Mouse (Mus musculus): ENCODE results near the gene Gngt2. TPM values are rescaled to one million over a fixed set of nuclear protein-coding genes. Genes with fewer than 3 reads are reported as not detected.

Gngt2 gene
- total and polyA plus RNA-seq, 2 experiments from 2014 or later: 26.8 to 38.7 TPM

DNA sequence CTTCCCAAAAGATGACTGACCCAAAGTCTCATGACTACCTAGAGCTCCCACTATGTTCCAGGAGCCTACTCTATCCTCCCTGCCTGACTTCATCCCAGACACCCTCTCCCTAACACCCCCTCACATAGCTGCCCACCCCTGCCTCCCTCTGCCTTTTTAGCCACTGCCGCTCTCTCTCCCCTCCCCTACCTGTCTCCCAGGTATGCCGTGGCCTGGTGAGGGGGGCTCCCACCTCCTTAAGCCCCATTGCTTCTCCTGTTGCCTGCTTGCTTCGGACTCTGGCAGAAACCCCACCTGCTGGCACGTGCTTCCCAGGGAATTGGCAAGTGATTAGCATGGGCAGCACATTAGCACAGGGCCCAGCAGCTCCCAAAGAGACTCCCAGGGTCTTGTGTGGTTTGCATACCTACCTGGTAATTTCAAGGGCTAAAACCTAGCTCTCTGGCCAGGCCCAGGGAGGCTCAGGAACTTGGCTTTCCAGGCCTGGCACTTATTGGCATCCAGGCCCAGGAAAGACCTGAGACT lies 7.4 kb upstream of the Gngt2 start:
- DNase-seq (ENCODE audit: low spot score) (no peak), ATAC-seq (ENCODE audit: insufficient read depth, low read depth) (no peak)
- peaks cover 38% of the 10 kb centered on the region for H3K27me3 ChIP-seq (ENCODE audit: control insufficient read depth, insufficient read depth, low read length)
- TF ChIP-seq EP300 (IDR thresholded peaks at IDR 0.05; ENCODE audit: low read depth): no peak
- TF ChIP-seq CTCF (IDR thresholded peaks at IDR 0.05; ENCODE audit: low read depth): no peak
- H3K9ac ChIP-seq (replicated peaks; ENCODE audit: low read depth, low read length): no peak overlapping the region
- no peaks in the 10 kb centered on the region for H3K9me3 ChIP-seq (replicated peaks; ENCODE audit: control insufficient read depth, low read length)
- peaks cover 15% of the 10 kb centered on the region for H3K4me1 ChIP-seq (ENCODE audit: control insufficient read depth, insufficient read depth)
- peaks cover 21% of the 10 kb centered on the region for H3K36me3 ChIP-seq (replicated peaks; ENCODE audit: control insufficient read depth, insufficient read depth, low read length)
- H3K4me2 ChIP-seq (ENCODE audit: low read depth, low read length): no peak overlapping the region
- no peak overlapping the region for H3K4me3 ChIP-seq (ENCODE audit: low read depth, low read length)
- 61% methylated on average over 4 of the region's 4 CpGs for WGBS
- H3K27ac ChIP-seq (ENCODE audit: low read depth): no peak overlapping the region

DNA sequence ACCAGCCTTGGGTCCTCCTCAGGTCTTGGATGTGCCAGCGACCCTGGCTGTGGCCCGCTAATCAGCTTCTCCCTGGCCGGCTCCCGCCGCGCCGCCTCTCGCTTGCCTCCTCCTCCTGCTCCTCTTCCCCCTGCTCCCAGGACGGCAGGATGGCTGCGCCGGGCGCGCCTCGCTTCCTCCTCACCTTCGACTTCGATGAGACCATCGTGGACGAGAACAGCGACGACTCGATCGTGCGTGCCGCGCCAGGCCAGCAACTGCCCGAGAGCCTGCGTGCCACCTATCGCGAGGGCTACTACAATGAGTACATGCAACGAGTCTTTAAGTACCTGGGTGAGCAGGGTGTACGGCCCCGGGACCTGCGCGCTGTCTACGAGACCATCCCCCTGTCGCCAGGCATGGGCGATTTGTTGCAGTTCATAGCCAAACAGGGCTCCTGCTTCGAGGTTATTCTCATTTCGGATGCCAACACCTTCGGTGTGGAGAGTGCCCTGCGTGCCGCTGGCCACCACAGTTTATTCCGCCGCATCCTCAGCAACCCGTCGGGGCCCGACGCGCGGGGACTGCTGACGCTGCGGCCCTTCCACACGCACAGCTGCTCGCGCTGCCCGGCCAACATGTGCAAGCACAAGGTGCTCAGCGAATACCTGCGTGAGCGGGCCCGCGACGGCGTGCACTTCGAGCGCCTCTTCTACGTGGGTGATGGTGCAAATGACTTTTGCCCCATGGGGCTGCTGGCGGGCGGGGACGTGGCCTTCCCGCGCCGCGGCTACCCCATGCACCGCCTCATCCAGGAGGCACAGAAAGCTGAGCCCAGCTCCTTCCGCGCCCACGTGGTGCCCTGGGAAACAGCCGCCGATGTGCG lies 6.4 kb upstream of the Gngt2 start:
- DNase-seq (ENCODE audit: low spot score) (no peak), ATAC-seq (ENCODE audit: insufficient read depth, low read depth) (no peak)
- Histone ChIP-seq H3K9ac (replicated peaks; ENCODE audit: low read depth, low read length) (no peak overlapping the region), H3K27me3 (ENCODE audit: control insufficient read depth, insufficient read depth, low read length) (peaks cover 38% of the 10 kb centered on the region), H3K36me3 (replicated peaks; ENCODE audit: control insufficient read depth, insufficient read depth, low read length) (peaks cover 21% of the 10 kb centered on the region), H3K4me2 (ENCODE audit: low read depth, low read length) (peak overlapping the region; percentile 47), H3K27ac (ENCODE audit: low read depth) (no peak overlapping the region), H3K4me3 (ENCODE audit: low read depth, low read length) (peak overlapping the region; percentile 32), H3K4me1 (ENCODE audit: control insufficient read depth, insufficient read depth) (peaks cover 26% of the 10 kb centered on the region), H3K9me3 (replicated peaks; ENCODE audit: control insufficient read depth, low read length) (no peaks in the 10 kb centered on the region)
- 21% methylated on average over 80 of the region's 80 CpGs for WGBS
- TF ChIP-seq CTCF (IDR thresholded peaks at IDR 0.05; ENCODE audit: low read depth) (no peak), EP300 (IDR thresholded peaks at IDR 0.05; ENCODE audit: low read depth) (no peak)

DNA sequence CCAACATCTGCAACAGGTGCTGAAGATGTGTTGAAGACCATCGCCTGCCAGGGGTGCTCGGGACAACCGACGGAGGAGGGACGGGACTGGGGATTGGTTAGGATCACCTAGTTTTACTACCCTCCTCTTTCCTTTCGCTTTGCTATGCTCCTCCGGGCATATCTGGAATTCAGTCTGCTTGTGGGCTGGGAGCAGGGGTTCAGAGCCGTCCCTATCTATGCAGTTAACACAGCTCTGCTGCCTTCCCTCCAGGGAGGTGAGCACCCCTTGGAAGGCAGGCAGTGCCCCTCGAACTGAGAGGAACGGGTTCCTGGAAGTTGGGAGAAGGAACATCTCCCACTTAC lies 5.8 kb upstream of the Gngt2 start:
- Histone ChIP-seq H3K9me3 (replicated peaks; ENCODE audit: control insufficient read depth, low read length) (no peaks in the 10 kb centered on the region), H3K27ac (ENCODE audit: low read depth) (no peak overlapping the region), H3K4me2 (ENCODE audit: low read depth, low read length) (peak overlapping the region; percentile 47), H3K4me3 (ENCODE audit: low read depth, low read length) (peak overlapping the region; percentile 32), H3K27me3 (ENCODE audit: control insufficient read depth, insufficient read depth, low read length) (peaks cover 38% of the 10 kb centered on the region), H3K36me3 (replicated peaks; ENCODE audit: control insufficient read depth, insufficient read depth, low read length) (peaks cover 21% of the 10 kb centered on the region), H3K4me1 (ENCODE audit: control insufficient read depth, insufficient read depth) (peaks cover 32% of the 10 kb centered on the region), H3K9ac (replicated peaks; ENCODE audit: low read depth, low read length) (no peak overlapping the region)
- TF ChIP-seq EP300 (IDR thresholded peaks at IDR 0.05; ENCODE audit: low read depth): no peak
- no peak for TF ChIP-seq CTCF (IDR thresholded peaks at IDR 0.05; ENCODE audit: low read depth)
- ATAC-seq (ENCODE audit: insufficient read depth, low read depth) (no peak), DNase-seq (ENCODE audit: low spot score) (no peak)
- 40% methylated on average over 10 of the region's 10 CpGs for WGBS

DNA sequence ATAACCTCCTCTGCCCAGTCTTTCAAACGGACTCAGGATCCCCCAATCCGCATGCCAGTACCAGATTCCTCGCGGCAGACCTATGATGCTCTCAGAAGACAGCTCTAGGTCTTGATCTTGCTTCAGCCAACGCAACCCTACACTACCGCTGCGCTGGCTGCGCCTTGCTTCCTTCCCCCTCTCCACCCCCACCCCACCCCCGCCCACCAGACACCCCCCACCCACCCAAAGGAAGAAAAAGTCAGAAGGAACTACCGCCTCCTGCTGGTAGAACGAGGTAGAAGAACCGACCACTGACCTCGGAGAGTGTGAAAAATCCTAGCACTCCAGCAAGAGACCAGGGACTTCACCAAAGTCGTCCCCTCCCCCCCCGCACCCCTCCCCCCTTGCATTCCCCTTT lies 5.4 kb upstream of the Gngt2 start:
- Histone ChIP-seq H3K36me3 (replicated peaks; ENCODE audit: control insufficient read depth, insufficient read depth, low read length) (peaks cover 21% of the 10 kb centered on the region), H3K27ac (ENCODE audit: low read depth) (no peak overlapping the region), H3K4me1 (ENCODE audit: control insufficient read depth, insufficient read depth) (peaks cover 36% of the 10 kb centered on the region), H3K4me3 (ENCODE audit: low read depth, low read length) (peak overlapping the region; percentile 32; the same call in 1 of the 2 replicates), H3K27me3 (ENCODE audit: control insufficient read depth, insufficient read depth, low read length) (peaks cover 38% of the 10 kb centered on the region), H3K9ac (replicated peaks; ENCODE audit: low read depth, low read length) (no peak overlapping the region), H3K4me2 (ENCODE audit: low read depth, low read length) (peak overlapping the region; percentile 47), H3K9me3 (replicated peaks; ENCODE audit: control insufficient read depth, low read length) (no peaks in the 10 kb centered on the region)
- TF ChIP-seq EP300 (IDR thresholded peaks at IDR 0.05; ENCODE audit: low read depth) (no peak), CTCF (IDR thresholded peaks at IDR 0.05; ENCODE audit: low read depth) (peak; percentile 23; the same call in 1 of the 2 replicates)
- 31% methylated on average over 14 of the region's 15 CpGs for WGBS
- ATAC-seq (ENCODE audit: insufficient read depth, low read depth) (no peak), DNase-seq (ENCODE audit: low spot score) (no peak)

DNA sequence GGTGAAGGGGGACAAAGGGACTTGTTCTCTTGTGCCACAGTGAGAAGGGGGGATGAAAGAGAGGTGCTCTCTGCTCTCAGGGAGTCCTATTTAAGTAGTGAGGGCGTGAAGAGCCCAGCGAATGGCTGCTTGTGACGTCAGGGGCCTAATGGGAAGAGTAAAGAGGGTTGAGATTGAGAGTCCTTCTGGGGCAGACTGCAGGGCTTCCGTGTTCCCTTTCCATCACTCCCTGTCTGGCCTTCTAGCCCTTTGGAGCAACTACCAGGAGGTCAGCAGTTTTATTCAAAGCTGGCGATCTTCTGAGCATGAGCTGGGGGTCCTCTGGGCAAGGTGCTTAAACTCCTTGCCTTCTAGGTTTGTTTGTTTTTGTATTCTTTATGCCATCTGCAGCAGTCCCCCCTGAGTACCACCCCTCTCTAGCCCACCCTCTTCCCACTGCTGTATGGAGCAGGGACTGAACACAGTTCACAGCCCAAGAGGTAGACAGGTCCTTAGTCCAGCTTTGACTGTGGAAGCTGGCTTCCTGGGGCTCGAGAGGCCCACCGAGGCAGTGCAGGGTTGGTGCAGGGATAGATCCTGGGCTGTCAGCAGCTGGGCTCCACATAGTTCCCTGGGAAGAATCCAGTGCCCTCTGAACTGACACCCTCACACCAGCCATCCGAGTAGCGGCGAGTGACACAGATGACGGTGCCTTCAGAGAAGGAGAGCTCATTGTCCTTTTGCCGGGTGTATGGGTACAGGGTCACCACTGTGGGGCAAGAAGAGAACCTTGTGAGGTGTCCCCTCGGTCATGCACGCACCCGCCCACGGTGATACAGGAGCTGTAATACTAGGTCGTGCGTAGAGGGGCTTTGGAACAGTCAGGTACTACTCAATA lies 4.6 kb upstream of the Gngt2 start:
- WGBS: 74% methylated on average over 18 of the region's 18 CpGs
- ATAC-seq (ENCODE audit: insufficient read depth, low read depth): no peak
- TF ChIP-seq EP300 (IDR thresholded peaks at IDR 0.05; ENCODE audit: low read depth) (no peak), CTCF (IDR thresholded peaks at IDR 0.05; ENCODE audit: low read depth) (no peak)
- Histone ChIP-seq H3K27ac (ENCODE audit: low read depth) (peak overlapping the region; percentile 69; the same call in 1 of the 2 replicates), H3K4me1 (ENCODE audit: control insufficient read depth, insufficient read depth) (peaks cover 36% of the 10 kb centered on the region), H3K9me3 (replicated peaks; ENCODE audit: control insufficient read depth, low read length) (no peaks in the 10 kb centered on the region), H3K4me3 (ENCODE audit: low read depth, low read length) (no peak overlapping the region), H3K27me3 (ENCODE audit: control insufficient read depth, insufficient read depth, low read length) (peaks cover 38% of the 10 kb centered on the region), H3K36me3 (replicated peaks; ENCODE audit: control insufficient read depth, insufficient read depth, low read length) (peaks cover 21% of the 10 kb centered on the region), H3K4me2 (ENCODE audit: low read depth, low read length) (no peak overlapping the region), H3K9ac (replicated peaks; ENCODE audit: low read depth, low read length) (no peak overlapping the region)
- DNase-seq (ENCODE audit: low spot score): no peak

Measured in heart, postnatal 0 days (tissue).